Mouse (Mus musculus): Measurements from ENCODE around the gene Adarb2.

DNA sequence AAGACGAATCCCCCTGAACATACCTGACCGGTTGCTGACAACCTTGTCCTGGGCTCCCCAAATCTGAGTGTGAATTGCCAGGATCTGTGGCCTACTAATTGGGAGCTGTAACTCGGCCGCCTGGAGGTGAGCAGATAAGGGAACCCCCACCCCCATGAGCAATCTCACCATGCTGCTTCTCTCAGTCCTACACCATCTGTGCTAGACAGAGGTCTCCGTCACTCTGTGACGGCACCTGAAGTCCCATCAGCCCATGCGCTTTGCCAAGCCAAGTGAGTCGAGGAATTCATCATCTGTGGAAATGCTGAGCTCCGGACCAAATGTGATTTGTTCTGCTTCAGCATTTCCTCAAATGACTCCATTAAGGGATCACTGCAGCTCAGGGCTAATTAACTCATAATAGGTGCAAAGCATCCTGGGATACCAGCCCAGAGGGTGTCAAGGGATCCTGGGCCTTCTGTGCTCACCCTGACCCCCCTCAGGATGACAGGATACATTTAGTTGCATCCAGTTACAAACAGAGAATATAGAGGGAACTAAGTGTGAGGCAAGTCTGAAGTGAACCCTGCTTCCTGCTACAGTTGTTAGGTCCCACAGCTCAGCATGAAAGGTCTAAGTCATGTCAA is 462.1 kb downstream of the Adarb2 start:
- TF ChIP-seq POLR2A (IDR thresholded peaks at IDR 0.05; ENCODE audit: extremely low read depth, insufficient read depth, low read length) (no peak), CTCF (IDR thresholded peaks at IDR 0.05; ENCODE audit: extremely low read depth, insufficient read depth, low read length) (no peak)
